Mouse (Mus musculus): ENCODE measurements around the gene Eif4h. TPM values are rescaled to one million over a fixed set of nuclear protein-coding genes. Genes with fewer than 3 reads are reported as not detected.

Gene Eif4h
- total RNA-seq, 2 experiments from 2014 or later, result 165 to 170 TPM

- DNase-seq, result no peak
- intact Hi-C loops (cut with DNase I), result no loop called here
Measured at GRCm38 (mm10) chr5:134614296-134614695, 25.0 kb downstream of the Eif4h start.

DNA sequence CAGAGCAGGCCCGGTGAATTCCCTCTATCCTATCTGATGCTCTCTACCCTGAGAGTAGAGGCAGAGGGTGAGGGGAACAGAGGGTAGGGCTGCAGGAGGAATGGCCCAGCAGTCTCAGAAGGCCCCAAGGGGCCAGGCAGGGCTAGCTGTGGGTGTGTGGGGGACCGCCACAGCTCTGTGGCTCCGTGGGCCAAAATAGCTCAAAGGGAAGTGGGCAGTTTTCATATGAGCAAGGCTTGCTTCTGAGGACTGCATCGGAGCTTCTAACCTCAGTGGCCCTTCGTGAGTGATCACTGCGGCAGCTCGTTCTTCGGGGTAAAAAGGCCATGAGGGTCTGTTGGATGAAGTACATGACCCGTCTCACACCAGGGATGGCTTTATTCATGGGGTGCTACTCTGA, 25.6 kb downstream of the Eif4h start:
- intact Hi-C loops (cut with DNase I), result no loop called here
- DNase-seq, result no peak

DNA sequence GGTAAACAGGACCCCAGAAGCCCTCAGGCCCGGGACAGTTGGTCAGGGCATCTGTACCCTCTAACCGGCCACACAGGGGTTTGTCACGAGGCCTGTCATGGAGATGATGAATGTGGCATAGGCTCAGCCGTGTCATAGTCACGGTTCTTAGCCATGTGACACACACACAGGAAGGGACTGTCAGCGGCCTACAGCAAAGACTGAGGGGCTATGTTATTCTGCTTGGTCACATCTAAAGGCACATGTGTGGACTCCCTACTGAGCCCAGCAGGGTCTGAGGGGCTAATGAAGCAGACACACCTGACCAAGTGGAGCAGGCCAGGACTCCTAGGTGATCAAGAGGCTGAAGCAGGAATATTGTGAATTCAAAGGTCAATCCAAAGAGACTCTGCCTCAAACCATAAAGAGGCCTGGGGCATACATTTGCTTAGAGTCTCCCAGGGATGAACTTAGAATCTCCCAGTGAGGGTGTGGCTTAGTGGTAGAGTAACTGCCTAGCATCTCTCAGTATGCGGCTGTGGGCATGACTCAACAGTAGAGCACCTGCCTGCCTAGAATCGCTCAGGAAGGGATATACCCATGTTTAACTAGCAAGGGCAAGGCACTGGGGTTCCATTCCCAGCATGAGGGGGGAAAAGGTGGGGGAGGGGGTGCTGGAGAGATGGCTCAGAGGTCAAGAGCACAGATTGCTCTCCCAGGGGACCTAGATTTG, 27.3 kb downstream of the Eif4h start:
- intact Hi-C loops (cut with DNase I), result no loop called here
- no peak for DNase-seq

DNA sequence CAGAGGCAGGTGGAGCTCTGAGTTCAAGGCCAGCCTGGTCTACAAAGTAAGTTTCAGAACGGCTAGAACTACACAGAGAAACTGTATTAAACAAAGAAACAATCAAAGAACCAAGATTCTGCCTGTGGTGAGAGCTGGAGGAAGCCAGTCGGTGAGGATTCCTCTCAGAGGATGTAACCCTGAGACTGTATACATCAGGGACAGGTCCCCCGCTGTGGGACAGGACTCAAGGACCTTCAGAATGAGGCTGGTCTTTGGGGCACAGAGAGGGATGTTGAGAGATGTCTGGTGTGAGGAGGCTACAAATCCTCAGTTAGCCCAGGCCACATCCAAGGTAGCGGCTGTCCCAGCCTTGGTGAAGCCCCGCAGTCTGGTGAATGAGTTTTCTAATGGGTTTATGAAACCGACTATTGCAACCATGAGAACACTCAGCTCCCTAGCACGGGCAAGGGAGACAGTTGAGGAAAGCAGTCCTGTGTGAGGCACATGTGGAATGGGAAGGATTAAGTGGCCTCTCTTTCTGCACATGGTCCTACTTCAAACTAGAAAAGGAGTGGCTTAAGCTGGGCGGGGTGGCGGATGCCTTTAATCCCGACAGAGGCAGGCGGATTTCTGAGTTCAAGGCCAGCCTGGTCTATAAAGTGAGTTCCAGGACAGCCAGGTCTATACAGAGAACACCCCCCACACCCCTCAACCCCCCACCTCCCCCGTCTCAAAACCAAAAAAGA, 29.2 kb downstream of the Eif4h start:
- intact Hi-C loops (cut with DNase I), result loop anchor here (10.0 kb wide), 1 partner anchor 295 kb away; the partner anchor contains the start of gene Tmem270
- DNase-seq, result no peak

- intact Hi-C loops (cut with DNase I), result loop anchor here (10.0 kb wide), 1 partner anchor 298 kb away; the partner anchor contains the start of gene Tmem270
- DNase-seq, result peak in 1 of 2 experiments; percentile 40
Measured at GRCm38 (mm10) chr5:134607121-134607520, 32.2 kb downstream of the Eif4h start.

- DNase-seq, result no peak
- intact Hi-C loops (cut with DNase I), result loop anchor here (10.0 kb wide), 1 partner anchor 298 kb away; the partner anchor contains the start of gene Tmem270
Measured at GRCm38 (mm10) chr5:134606314-134606713, 33.0 kb downstream of the Eif4h start.

- DNase-seq, result no peak
- intact Hi-C loops (cut with DNase I), result loop anchor here (5.0 to 10.0 kb wide), 2 partner anchors 98 to 300 kb away; partner anchors contain the start of gene Tmem270
Measured at GRCm38 (mm10) chr5:134604376-134604775, 34.9 kb downstream of the Eif4h start.

DNA sequence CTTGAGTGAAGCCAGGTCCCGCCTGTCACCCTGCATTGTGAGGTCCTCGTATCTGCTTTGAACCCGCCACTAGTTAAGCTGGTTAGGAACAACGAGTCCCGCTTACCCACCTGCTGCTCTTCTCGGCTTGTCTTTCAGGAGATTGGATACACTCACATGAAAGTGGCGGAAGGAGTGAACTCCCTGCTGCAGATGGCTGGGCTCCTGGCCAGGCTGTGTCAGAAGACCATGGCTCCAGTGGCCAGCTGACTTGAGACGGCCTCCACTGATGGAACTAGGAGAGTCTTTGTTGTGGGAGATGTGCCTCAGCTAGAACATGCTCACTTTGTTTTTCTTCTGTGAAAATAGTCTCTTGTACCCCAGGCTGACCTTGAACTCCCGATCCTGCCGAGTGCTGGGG, 41.6 kb downstream of the Eif4h start:
- peak; percentile 61 to 62 for DNase-seq
- intact Hi-C loops (cut with DNase I), result no loop called here

DNA sequence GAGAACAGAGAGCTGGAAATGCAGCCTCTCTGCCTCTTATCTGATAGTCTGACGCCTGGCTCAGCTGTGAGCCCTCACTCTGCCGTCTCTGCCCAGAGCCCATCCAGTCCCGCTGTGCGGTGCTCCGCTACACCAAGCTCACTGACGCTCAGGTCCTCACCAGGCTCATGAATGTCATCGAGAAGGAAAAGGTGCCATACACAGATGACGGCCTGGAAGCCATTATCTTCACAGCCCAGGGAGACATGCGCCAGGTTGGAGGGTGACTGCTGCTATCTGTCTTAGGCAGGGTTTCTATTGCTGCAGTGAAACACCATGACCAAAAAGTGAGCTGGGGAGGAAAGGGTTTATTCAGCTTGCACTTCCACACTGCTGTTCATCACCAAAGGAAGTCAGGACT, 46.2 kb downstream of the Eif4h start:
- DNase-seq, result no peak
- intact Hi-C loops (cut with DNase I), result no loop called here

GRCm38 (mm10) chr5:134592026-134592581, 47.2 kb downstream of the Eif4h start:
- intact Hi-C loops (cut with DNase I), result no loop called here
- peak; percentile 55 to 64 for DNase-seq

DNA sequence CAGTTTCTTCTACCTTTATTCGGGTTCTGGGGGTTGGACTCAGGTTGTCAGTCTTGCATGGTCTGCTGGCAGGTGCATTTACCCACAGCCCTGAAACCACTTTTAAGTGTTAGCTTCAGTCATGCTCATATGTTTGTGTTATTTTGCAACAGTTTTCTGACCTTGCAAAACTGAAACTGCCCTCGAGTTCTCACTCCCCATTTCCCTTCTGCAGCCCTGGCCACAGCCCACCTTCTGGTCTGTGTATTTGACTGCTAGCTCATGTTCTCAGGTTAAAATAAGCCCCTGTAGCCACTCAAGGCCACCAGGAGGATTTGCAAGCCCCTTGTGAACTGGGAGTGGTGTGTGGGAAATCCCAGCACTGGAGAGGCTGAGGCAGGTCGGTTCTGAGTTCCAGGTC, 49.4 kb downstream of the Eif4h start:
- intact Hi-C loops (cut with DNase I), result loop anchor here (10.0 kb wide), 1 partner anchor 205 kb away; no protein-coding TSS in a partner anchor
- DNase-seq, result no peak

GRCm38 (mm10) chr5:134584798-134585197, 54.5 kb downstream of the Eif4h start:
- intact Hi-C loops (cut with DNase I), result loop anchor here (5.0 to 10.0 kb wide), 2 partner anchors 37 to 200 kb away; no protein-coding TSS in a partner anchor
- DNase-seq, result no peak

GRCm38 (mm10) chr5:134583884-134584213, 55.4 kb downstream of the Eif4h start:
- intact Hi-C loops (cut with DNase I), result loop anchor here (5.0 to 10.0 kb wide), 2 partner anchors 37 to 199 kb away; no protein-coding TSS in a partner anchor
- DNase-seq, result no peak

DNA sequence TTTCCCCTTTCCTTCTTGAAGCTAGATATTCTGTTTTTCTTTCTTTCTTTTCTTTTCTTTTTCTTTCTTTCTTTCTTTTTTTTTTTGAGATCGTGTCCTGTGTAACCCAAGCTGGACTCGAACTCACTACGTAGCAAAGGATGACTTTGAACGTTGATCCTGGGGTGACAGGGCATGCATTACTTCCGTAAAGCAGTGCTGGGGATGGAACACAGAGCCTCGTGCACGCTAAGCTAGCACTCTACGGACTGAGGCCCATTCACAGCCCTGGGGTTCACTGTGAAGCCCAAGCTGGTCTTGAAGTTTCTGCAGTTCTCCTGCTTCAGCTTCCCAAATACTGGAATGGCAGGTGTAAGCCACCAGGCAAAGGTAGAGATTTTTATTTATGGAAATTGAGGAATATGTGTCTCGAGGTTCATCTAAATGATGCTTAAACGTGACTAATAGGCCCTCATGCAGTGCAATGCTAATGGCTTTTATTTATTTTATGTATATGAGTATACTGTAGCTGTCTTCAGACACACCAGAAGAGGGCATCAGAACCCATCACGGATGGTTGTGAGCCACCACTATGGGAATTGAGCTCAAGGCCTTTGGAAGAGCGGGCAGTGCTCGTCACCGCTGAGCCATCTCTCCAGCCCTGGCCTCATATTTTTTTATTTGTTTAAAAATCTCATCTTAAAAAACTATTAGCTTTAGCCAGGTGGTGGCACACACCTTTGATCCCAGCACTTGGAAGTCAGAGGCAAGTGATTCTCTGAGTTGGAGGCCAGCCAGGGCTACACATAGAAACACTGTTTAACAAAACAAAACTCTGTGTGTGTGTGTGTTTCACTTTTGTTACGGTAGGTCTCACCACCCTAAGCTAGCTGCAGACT, 56.0 kb downstream of the Eif4h start:
- intact Hi-C loops (cut with DNase I), result loop anchor here (5.0 to 10.0 kb wide), 2 partner anchors 36 to 198 kb away; no protein-coding TSS in a partner anchor

GRCm38 (mm10) chr5:134582221-134582907, 56.9 kb downstream of the Eif4h start:
- DNase-seq, result peak; percentile 97 to 98
- intact Hi-C loops (cut with DNase I), result loop anchor here (5.0 to 10.0 kb wide), 2 partner anchors 35 to 198 kb away; no protein-coding TSS in a partner anchor

More for the DNA sequence above, 56.0 kb downstream of the Eif4h start:
- DNase-seq, result no peak

DNA sequence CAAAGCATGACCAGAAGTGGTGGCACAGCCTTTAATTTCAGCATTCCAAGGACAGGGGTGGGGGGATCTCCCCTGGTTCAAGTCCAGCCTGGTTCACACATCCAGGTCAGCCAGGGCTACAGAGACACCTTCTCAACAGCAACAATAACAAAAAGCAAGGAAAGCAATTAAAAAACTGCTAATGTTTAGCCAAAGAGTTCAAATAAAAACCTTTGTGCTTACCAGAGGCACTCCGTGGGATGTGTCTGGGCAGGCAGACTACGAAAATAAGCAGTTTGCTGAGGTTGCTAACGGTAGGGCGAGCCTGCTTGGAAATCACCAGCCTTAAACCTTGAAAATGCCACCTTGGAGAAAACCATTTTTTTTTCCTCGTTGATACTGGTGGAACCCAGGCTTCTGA, 58.1 kb downstream of the Eif4h start, which contains the start of gene Rfc2:
Rfc2 (plus strand) TSS at position 221 of the 400 bp plus-strand sequence.
- DNase-seq, result no peak
- intact Hi-C loops (cut with DNase I), result loop anchor here (2.0 to 10.0 kb wide), 3 partner anchors 34 to 196 kb away; no protein-coding TSS in a partner anchor

- no peak for DNase-seq
- intact Hi-C loops (cut with DNase I), result no loop called here
Measured at GRCm38 (mm10) chr5:134579135-134579534, 60.2 kb downstream of the Eif4h start.

- intact Hi-C loops (cut with DNase I), result no loop called here
- DNase-seq, result no peak
Measured at GRCm38 (mm10) chr5:134577534-134577933, 61.8 kb downstream of the Eif4h start.

DNA sequence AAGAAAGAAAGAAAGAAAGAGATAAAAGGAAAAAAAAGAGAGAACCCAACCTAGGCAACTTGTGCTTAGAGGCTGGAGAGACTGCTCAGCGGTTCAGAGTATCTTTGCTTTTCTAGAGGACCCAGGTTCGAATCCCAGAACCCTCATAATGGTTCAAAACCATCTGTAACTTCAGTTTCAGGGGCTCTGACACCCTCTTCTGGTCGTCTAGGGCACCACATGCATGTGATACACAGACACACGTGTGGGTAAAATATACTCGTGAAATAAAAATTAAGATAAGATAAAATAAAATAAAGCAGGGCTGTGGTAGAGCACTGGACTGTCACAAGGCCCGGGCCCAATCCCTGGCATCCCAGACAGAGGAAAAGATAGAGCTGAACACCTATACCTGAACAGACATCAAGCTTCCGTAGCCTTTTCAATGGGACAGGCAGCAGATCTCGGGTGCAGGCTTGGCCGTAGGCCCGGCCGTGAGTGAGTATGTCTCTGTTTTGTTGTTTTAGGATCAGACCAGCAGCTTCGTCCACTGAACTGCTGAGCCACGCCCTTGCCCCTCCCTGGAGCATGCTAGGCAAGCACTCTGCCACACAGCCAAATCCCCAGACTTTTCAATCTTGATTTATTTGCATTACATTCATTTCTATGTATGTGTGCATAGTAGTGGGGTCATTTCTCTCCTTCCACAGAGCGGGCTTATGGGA, 62.6 kb downstream of the Eif4h start:
- no peak for DNase-seq
- intact Hi-C loops (cut with DNase I), result no loop called here

Data from heart, postnatal 14 days (tissue).